Mouse (Mus musculus): Measurements from ENCODE around the gene Adh6b. TPM values are rescaled to one million over a fixed set of nuclear protein-coding genes. Genes with fewer than 3 reads are reported as not detected.

Adh6b gene
- 0.20 and 0.37 TPM in 2 replicates for polyA plus RNA-seq (2014; fragmentation: Nextera tagmentation; extraction: Ambion mirVana)

GRCm38 (mm10) chr3:138341471-138341870, at the start of gene Adh6b:
Gene Adh6b (plus strand): TSS chr3:138341775.
- no peak for DNase-seq (ENCODE audit: low spot score)
- Histone ChIP-seq H3K36me3 (ENCODE audit: control insufficient read depth, insufficient read depth, low read length) (no peaks in the 10 kb centered on the region), H3K27ac (ENCODE audit: low read depth, low read length) (no peak within 1 kb of the TSS), H3K9ac (ENCODE audit: low read length) (no peak within 1 kb of the TSS), H3K4me3 (ENCODE audit: low read depth, low read length) (no peak within 1 kb of the TSS), H3K27me3 (replicated peaks; ENCODE audit: control insufficient read depth, insufficient read depth, low read length) (no peaks in the 10 kb centered on the region), H3K4me2 (ENCODE audit: low read length) (no peak within 1 kb of the TSS), H3K4me1 (ENCODE audit: control insufficient read depth, insufficient read depth, low read length) (no peaks in the 10 kb centered on the region), H3K9me3 (replicated peaks; ENCODE audit: control insufficient read depth, low read length) (no peaks in the 10 kb centered on the region)
- 92% methylated on average over 14 of the region's 14 CpGs for WGBS
- no peak for ATAC-seq

- Histone ChIP-seq H3K9me3 (replicated peaks; ENCODE audit: control insufficient read depth, low read length) (0 out of 2 replicates have a peak, but pooled peaks cover 5% of the 10 kb centered on the region), H3K27ac (ENCODE audit: low read depth, low read length) (no peak overlapping the region), H3K4me3 (ENCODE audit: low read depth, low read length) (no peak overlapping the region), H3K27me3 (replicated peaks; ENCODE audit: control insufficient read depth, insufficient read depth, low read length) (no peaks in the 10 kb centered on the region), H3K36me3 (ENCODE audit: control insufficient read depth, insufficient read depth, low read length) (no peaks in the 10 kb centered on the region), H3K4me1 (ENCODE audit: control insufficient read depth, insufficient read depth, low read length) (no peaks in the 10 kb centered on the region), H3K4me2 (ENCODE audit: low read length) (no peak overlapping the region), H3K9ac (ENCODE audit: low read length) (no peak overlapping the region)
- DNase-seq (ENCODE audit: low spot score) (no peak), ATAC-seq (no peak)
- 84% methylated on average over 7 of the region's 7 CpGs for WGBS
Observed at GRCm38 (mm10) chr3:138293298-138293895, 48.2 kb upstream of the Adh6b start.

- H3K27me3 ChIP-seq (replicated peaks; ENCODE audit: control insufficient read depth, insufficient read depth, low read length): no peaks in the 10 kb centered on the region
- H3K9me3 ChIP-seq (replicated peaks; ENCODE audit: control insufficient read depth, low read length): 0 out of 2 replicates have a peak, but pooled peaks cover 5% of the 10 kb centered on the region
- H3K4me3 ChIP-seq (ENCODE audit: low read depth, low read length): no peak overlapping the region
- H3K4me2 ChIP-seq (ENCODE audit: low read length): no peak overlapping the region
- no peak overlapping the region for H3K9ac ChIP-seq (ENCODE audit: low read length)
- no peak overlapping the region for H3K27ac ChIP-seq (ENCODE audit: low read depth, low read length)
- DNase-seq (ENCODE audit: low spot score) (no peak), ATAC-seq (no peak)
- WGBS: 95% methylated on average over 9 of the region's 9 CpGs
- H3K4me1 ChIP-seq (ENCODE audit: control insufficient read depth, insufficient read depth, low read length): no peaks in the 10 kb centered on the region
- H3K36me3 ChIP-seq (ENCODE audit: control insufficient read depth, insufficient read depth, low read length): no peaks in the 10 kb centered on the region
Observed at GRCm38 (mm10) chr3:138300130-138300529, 41.4 kb upstream of the Adh6b start.

GRCm38 (mm10) chr3:138302676-138303075, 38.9 kb upstream of the Adh6b start:
- no peak overlapping the region for H3K4me3 ChIP-seq (ENCODE audit: low read depth, low read length)
- H3K9ac ChIP-seq (ENCODE audit: low read length): no peak overlapping the region
- no peaks in the 10 kb centered on the region for H3K4me1 ChIP-seq (ENCODE audit: control insufficient read depth, insufficient read depth, low read length)
- H3K9me3 ChIP-seq (replicated peaks; ENCODE audit: control insufficient read depth, low read length): 0 out of 2 replicates have a peak, but pooled peaks cover 5% of the 10 kb centered on the region
- 74% methylated on average over 4 of the region's 4 CpGs for WGBS
- H3K4me2 ChIP-seq (ENCODE audit: low read length): no peak overlapping the region
- no peak overlapping the region for H3K27ac ChIP-seq (ENCODE audit: low read depth, low read length)
- no peak for DNase-seq (ENCODE audit: low spot score)
- no peaks in the 10 kb centered on the region for H3K36me3 ChIP-seq (ENCODE audit: control insufficient read depth, insufficient read depth, low read length)
- H3K27me3 ChIP-seq (replicated peaks; ENCODE audit: control insufficient read depth, insufficient read depth, low read length): no peaks in the 10 kb centered on the region
- no peak for ATAC-seq

- H3K4me3 ChIP-seq (ENCODE audit: low read depth, low read length): no peak overlapping the region
- H3K4me2 ChIP-seq (ENCODE audit: low read length): no peak overlapping the region
- H3K9me3 ChIP-seq (replicated peaks; ENCODE audit: control insufficient read depth, low read length): no peaks in the 10 kb centered on the region
- DNase-seq (ENCODE audit: low spot score) (no peak), ATAC-seq (no peak)
- 96% methylated on average over 6 of the region's 6 CpGs for WGBS
- H3K27me3 ChIP-seq (replicated peaks; ENCODE audit: control insufficient read depth, insufficient read depth, low read length): no peaks in the 10 kb centered on the region
- no peaks in the 10 kb centered on the region for H3K4me1 ChIP-seq (ENCODE audit: control insufficient read depth, insufficient read depth, low read length)
- H3K9ac ChIP-seq (ENCODE audit: low read length): no peak overlapping the region
- no peak overlapping the region for H3K27ac ChIP-seq (ENCODE audit: low read depth, low read length)
- no peaks in the 10 kb centered on the region for H3K36me3 ChIP-seq (ENCODE audit: control insufficient read depth, insufficient read depth, low read length)
Observed at GRCm38 (mm10) chr3:138303771-138304488, 37.6 kb upstream of the Adh6b start.

- Histone ChIP-seq H3K9ac (ENCODE audit: low read length) (no peak overlapping the region), H3K27ac (ENCODE audit: low read depth, low read length) (no peak overlapping the region), H3K4me1 (ENCODE audit: control insufficient read depth, insufficient read depth, low read length) (no peaks in the 10 kb centered on the region), H3K9me3 (replicated peaks; ENCODE audit: control insufficient read depth, low read length) (no peaks in the 10 kb centered on the region), H3K4me2 (ENCODE audit: low read length) (no peak overlapping the region), H3K36me3 (ENCODE audit: control insufficient read depth, insufficient read depth, low read length) (no peaks in the 10 kb centered on the region), H3K27me3 (replicated peaks; ENCODE audit: control insufficient read depth, insufficient read depth, low read length) (no peaks in the 10 kb centered on the region), H3K4me3 (ENCODE audit: low read depth, low read length) (no peak overlapping the region)
- peak; percentile 35; the same call in 1 of the 2 replicates for ATAC-seq
- peak; percentile 6 for DNase-seq (ENCODE audit: low spot score)
- WGBS: 45% methylated on average over 4 of the region's 4 CpGs
Observed at GRCm38 (mm10) chr3:138304489-138304871, 37.1 kb upstream of the Adh6b start.

GRCm38 (mm10) chr3:138305486-138306289, 35.9 kb upstream of the Adh6b start:
- Histone ChIP-seq H3K27ac (ENCODE audit: low read depth, low read length) (no peak overlapping the region), H3K27me3 (replicated peaks; ENCODE audit: control insufficient read depth, insufficient read depth, low read length) (no peaks in the 10 kb centered on the region), H3K36me3 (ENCODE audit: control insufficient read depth, insufficient read depth, low read length) (no peaks in the 10 kb centered on the region), H3K4me2 (ENCODE audit: low read length) (no peak overlapping the region), H3K4me3 (ENCODE audit: low read depth, low read length) (no peak overlapping the region), H3K9me3 (replicated peaks; ENCODE audit: control insufficient read depth, low read length) (no peaks in the 10 kb centered on the region), H3K4me1 (ENCODE audit: control insufficient read depth, insufficient read depth, low read length) (no peaks in the 10 kb centered on the region), H3K9ac (ENCODE audit: low read length) (no peak overlapping the region)
- WGBS: 72% methylated on average over 10 of the region's 10 CpGs
- peak; percentile 31 for DNase-seq (ENCODE audit: low spot score)
- no peak; the same call in 1 of the 2 replicates for ATAC-seq

GRCm38 (mm10) chr3:138306290-138306683, 35.3 kb upstream of the Adh6b start:
- no peak overlapping the region for H3K27ac ChIP-seq (ENCODE audit: low read depth, low read length)
- no peaks in the 10 kb centered on the region for H3K4me1 ChIP-seq (ENCODE audit: control insufficient read depth, insufficient read depth, low read length)
- H3K4me3 ChIP-seq (ENCODE audit: low read depth, low read length): no peak overlapping the region
- ATAC-seq (peak; percentile 24; the same call in 1 of the 2 replicates), DNase-seq (ENCODE audit: low spot score) (peak; percentile 7)
- no peaks in the 10 kb centered on the region for H3K36me3 ChIP-seq (ENCODE audit: control insufficient read depth, insufficient read depth, low read length)
- H3K9me3 ChIP-seq (replicated peaks; ENCODE audit: control insufficient read depth, low read length): no peaks in the 10 kb centered on the region
- no peaks in the 10 kb centered on the region for H3K27me3 ChIP-seq (replicated peaks; ENCODE audit: control insufficient read depth, insufficient read depth, low read length)
- no peak overlapping the region for H3K4me2 ChIP-seq (ENCODE audit: low read length)
- H3K9ac ChIP-seq (ENCODE audit: low read length): no peak overlapping the region
- 65% methylated on average over 8 of the region's 8 CpGs for WGBS
